Mouse (Mus musculus): ENCODE measurements at regions not wholly inside any gene's neighbourhood (a gene's known extent, or its start where the extent isn't known, plus 50 kb on each side); places are given as distances from the start of the nearest gene placed in this dataset.

DNA sequence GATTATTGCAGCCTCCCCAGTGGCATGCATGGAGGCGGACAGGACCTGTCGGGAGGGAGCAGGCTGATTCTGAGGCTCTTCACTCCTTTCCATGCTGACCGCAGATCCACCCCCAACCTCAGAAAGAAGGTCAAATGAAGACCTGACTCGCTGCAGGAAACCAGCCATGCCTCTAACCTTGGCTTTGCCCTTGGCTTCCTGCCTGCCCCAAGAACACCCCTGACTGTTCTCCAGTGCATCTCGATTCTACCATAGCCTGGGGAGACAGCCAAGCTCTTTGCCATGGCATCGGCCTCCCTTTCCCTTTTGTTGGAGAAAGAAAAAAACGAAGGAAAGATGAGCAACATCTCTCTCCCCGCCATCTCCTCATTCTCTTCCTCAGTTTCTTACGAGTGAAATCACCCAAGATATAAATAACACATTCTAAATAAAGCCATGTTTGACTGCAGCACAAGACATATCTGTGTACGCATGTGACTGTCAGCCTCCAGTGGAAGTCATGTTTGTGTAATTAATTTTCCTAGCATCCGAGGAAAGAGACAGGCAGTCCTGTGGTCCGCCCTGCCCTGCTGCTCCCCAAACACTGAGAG lies 102.4 kb upstream of the Sdk1 start:
- DNase-seq, result no peak

DNA sequence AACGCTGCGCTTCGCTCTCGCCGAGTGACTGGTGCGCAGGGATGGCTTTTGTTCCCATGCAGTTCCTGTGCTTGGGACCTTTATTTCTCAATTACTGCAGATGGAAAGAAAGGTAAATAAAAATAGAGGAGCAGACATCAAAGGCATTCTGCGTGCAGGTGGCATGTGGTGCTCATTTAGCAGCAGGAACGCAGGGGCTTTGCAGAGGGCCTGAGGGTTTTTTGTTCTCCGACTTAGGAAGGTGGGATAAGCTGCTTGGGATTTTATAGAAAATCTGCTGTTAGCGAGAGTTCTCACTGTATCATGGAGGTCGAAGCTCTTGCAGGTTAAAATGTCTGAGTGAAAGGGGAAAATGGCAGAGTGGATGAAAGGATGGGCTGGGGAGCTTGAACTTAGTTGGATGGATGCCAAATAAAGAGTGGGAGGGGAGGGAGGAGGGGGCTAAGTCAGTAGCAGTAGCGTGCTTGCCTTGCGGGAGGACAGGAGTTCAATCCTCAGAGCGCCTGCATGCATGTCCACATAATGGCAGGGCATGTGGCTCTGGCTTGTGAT lies 101.9 kb upstream of the Sdk1 start:
- no peak for DNase-seq

DNA sequence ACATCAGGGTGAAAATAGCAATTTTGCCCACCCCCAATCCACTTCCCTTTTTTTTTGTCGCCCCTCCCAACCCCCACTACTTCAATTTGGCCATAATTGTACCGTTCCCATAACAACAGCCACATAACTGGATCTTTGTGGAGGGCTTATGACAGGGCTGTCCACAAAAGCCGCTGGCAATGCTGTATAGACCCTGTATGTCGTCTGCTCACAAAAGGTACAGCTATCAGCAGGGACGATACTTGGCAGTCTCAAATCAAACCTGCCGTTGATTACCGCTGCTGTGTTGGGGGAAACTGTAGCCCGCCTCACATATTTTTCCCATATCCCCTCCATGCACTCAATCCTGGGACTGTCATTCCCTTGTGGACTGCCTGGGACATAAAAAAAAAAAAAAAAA lies 80.9 kb upstream of the Sdk1 start:
- no peak for DNase-seq

- no peak for DNase-seq
Observed at GRCm38 (mm10) chr5:141160956-141161355, 80.3 kb upstream of the Sdk1 start.

- no peak for DNase-seq
Observed at GRCm38 (mm10) chr5:141182442-141182841, 58.8 kb upstream of the Sdk1 start.

DNA sequence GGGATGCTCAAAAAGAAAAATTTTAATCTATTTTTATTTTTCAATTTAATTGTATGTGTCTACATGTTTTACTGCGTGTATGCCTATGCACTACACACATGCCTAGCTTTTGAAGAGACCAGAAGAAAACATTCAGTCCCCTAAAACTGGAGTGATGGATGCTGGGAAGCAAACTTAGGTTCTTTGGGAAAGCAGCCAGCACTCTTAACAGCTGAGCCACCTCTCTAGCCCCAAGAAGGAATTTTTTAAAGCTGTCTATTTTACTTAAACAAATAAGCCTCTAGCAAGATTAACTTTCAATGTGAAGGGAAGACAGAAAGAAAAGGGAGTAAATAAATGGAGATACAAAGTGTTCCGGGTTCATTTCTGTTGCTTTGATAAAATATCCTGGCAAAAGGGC lies 52.3 kb upstream of the Sdk1 start:
- DNase-seq, result no peak
